Mouse (Mus musculus): ENCODE measurements at regions not wholly inside any gene's neighbourhood (a gene's known extent, or its start where the extent isn't known, plus 50 kb on each side); places are given as distances from the start of the nearest gene placed in this dataset.

GRCm38 (mm10) chrX:42332906-42333305 is 156.6 kb upstream of the Tex13c2 start:
- no peak overlapping the region for H3K4me2 ChIP-seq
- H3K36me3 ChIP-seq: no peaks in the 10 kb centered on the region
- 61% methylated on average over 7 of the region's 7 CpGs for WGBS (ENCODE audit: insufficient replicate concordance)
- no peaks in the 10 kb centered on the region for H3K9me3 ChIP-seq (replicated peaks)
- no peak for ATAC-seq (ENCODE audit: low read depth)
- no peaks in the 10 kb centered on the region for H3K4me1 ChIP-seq (replicated peaks)
- no peak for DNase-seq
- H3K9ac ChIP-seq: no peak overlapping the region
- no peaks in the 10 kb centered on the region for H3K27me3 ChIP-seq
- no peak overlapping the region for H3K4me3 ChIP-seq (replicated peaks)
- no peak overlapping the region for H3K27ac ChIP-seq

- no peak overlapping the region for H3K27ac ChIP-seq
- H3K9ac ChIP-seq: no peak overlapping the region
- no peak overlapping the region for H3K4me2 ChIP-seq
- no peaks in the 10 kb centered on the region for H3K36me3 ChIP-seq
- 46% methylated on average over 4 of the region's 4 CpGs for WGBS (ENCODE audit: insufficient replicate concordance)
- ATAC-seq (ENCODE audit: low read depth) (no peak), DNase-seq (no peak)
- H3K4me1 ChIP-seq (replicated peaks): no peaks in the 10 kb centered on the region
- no peak overlapping the region for H3K4me3 ChIP-seq (replicated peaks)
- H3K27me3 ChIP-seq: no peaks in the 10 kb centered on the region
- no peaks in the 10 kb centered on the region for H3K9me3 ChIP-seq (replicated peaks)
Observed at GRCm38 (mm10) chrX:42333631-42334030, 155.9 kb upstream of the Tex13c2 start.

- 70% methylated on average over 2 of the region's 2 CpGs for WGBS (ENCODE audit: insufficient replicate concordance)
- Histone ChIP-seq H3K27me3 (no peaks in the 10 kb centered on the region), H3K4me2 (no peak overlapping the region), H3K9ac (no peak overlapping the region), H3K36me3 (no peaks in the 10 kb centered on the region), H3K4me1 (replicated peaks) (no peaks in the 10 kb centered on the region), H3K4me3 (replicated peaks) (no peak overlapping the region), H3K27ac (no peak overlapping the region), H3K9me3 (replicated peaks) (no peaks in the 10 kb centered on the region)
- no peak for DNase-seq
- ATAC-seq (ENCODE audit: low read depth): no peak
Observed at GRCm38 (mm10) chrX:42334794-42335193, 154.7 kb upstream of the Tex13c2 start.

- Histone ChIP-seq H3K4me2 (no peak overlapping the region), H3K27me3 (no peaks in the 10 kb centered on the region)
- 68% methylated on average over 3 of the region's 3 CpGs for WGBS (ENCODE audit: insufficient replicate concordance)
Observed at GRCm38 (mm10) chrX:42336772-42337171, 152.7 kb upstream of the Tex13c2 start.

GRCm38 (mm10) chrX:42342362-42342761 is 147.1 kb upstream of the Tex13c2 start:
- Histone ChIP-seq H3K9me3 (replicated peaks) (no peaks in the 10 kb centered on the region), H3K36me3 (no peaks in the 10 kb centered on the region), H3K9ac (no peak overlapping the region), H3K27ac (no peak overlapping the region), H3K27me3 (no peaks in the 10 kb centered on the region), H3K4me1 (replicated peaks) (no peaks in the 10 kb centered on the region), H3K4me3 (replicated peaks) (no peak overlapping the region), H3K4me2 (no peak overlapping the region)
- DNase-seq (no peak), ATAC-seq (ENCODE audit: low read depth) (no peak)
- 54% methylated on average over 7 of the region's 7 CpGs for WGBS (ENCODE audit: insufficient replicate concordance)

More at GRCm38 (mm10) chrX:42336772-42337171, 152.7 kb upstream of the Tex13c2 start:
- Histone ChIP-seq H3K9ac (no peak overlapping the region), H3K36me3 (no peaks in the 10 kb centered on the region), H3K9me3 (replicated peaks) (no peaks in the 10 kb centered on the region), H3K27ac (no peak overlapping the region), H3K4me3 (replicated peaks) (no peak overlapping the region), H3K4me1 (replicated peaks) (no peaks in the 10 kb centered on the region)
- ATAC-seq (ENCODE audit: low read depth) (no peak), DNase-seq (no peak)

- Histone ChIP-seq H3K27me3 (no peaks in the 10 kb centered on the region), H3K9me3 (replicated peaks) (no peaks in the 10 kb centered on the region), H3K4me2 (peak overlapping the region; percentile 26), H3K27ac (no peak overlapping the region), H3K4me1 (replicated peaks) (no peaks in the 10 kb centered on the region), H3K4me3 (replicated peaks) (no peak overlapping the region), H3K9ac (no peak overlapping the region), H3K36me3 (no peaks in the 10 kb centered on the region)
- no peak for DNase-seq
- no peak for ATAC-seq (ENCODE audit: low read depth)
- WGBS (ENCODE audit: insufficient replicate concordance): 15% methylated on average over 16 of the region's 16 CpGs
Observed at GRCm38 (mm10) chrX:42342951-42343879, 146.3 kb upstream of the Tex13c2 start.

- ATAC-seq (ENCODE audit: low read depth): no peak
- no peaks in the 10 kb centered on the region for H3K9me3 ChIP-seq (replicated peaks)
- H3K9ac ChIP-seq: no peak overlapping the region
- no peak for DNase-seq
- H3K4me3 ChIP-seq (replicated peaks): no peak overlapping the region
- no peaks in the 10 kb centered on the region for H3K27me3 ChIP-seq
- no peak overlapping the region for H3K27ac ChIP-seq
- no peak overlapping the region for H3K4me2 ChIP-seq
- no peaks in the 10 kb centered on the region for H3K4me1 ChIP-seq (replicated peaks)
- WGBS (ENCODE audit: insufficient replicate concordance): 59% methylated on average over 5 of the region's 5 CpGs
- no peaks in the 10 kb centered on the region for H3K36me3 ChIP-seq
Observed at GRCm38 (mm10) chrX:42352610-42353254, 136.8 kb upstream of the Tex13c2 start.

GRCm38 (mm10) chrX:42359381-42360172 is 129.9 kb upstream of the Tex13c2 start:
- H3K4me2 ChIP-seq: peak overlapping the region; percentile 48; the same call in 1 of the 2 replicates
- H3K27ac ChIP-seq: no peak overlapping the region
- H3K9me3 ChIP-seq (replicated peaks): no peaks in the 10 kb centered on the region
- no peaks in the 10 kb centered on the region for H3K4me1 ChIP-seq (replicated peaks)
- H3K27me3 ChIP-seq: no peaks in the 10 kb centered on the region
- no peak overlapping the region for H3K4me3 ChIP-seq (replicated peaks)
- DNase-seq: no peak
- ATAC-seq (ENCODE audit: low read depth): no peak
- WGBS (ENCODE audit: insufficient replicate concordance): 46% methylated on average over 8 of the region's 12 CpGs
- no peak overlapping the region for H3K9ac ChIP-seq
- H3K36me3 ChIP-seq: no peaks in the 10 kb centered on the region

- no peaks in the 10 kb centered on the region for H3K4me1 ChIP-seq (replicated peaks)
- no peak for DNase-seq
- no peaks in the 10 kb centered on the region for H3K36me3 ChIP-seq
- ATAC-seq (ENCODE audit: low read depth): no peak
- 16% methylated on average over 14 of the region's 15 CpGs for WGBS (ENCODE audit: insufficient replicate concordance)
- no peaks in the 10 kb centered on the region for H3K27me3 ChIP-seq
- H3K9ac ChIP-seq: no peak overlapping the region
- no peaks in the 10 kb centered on the region for H3K9me3 ChIP-seq (replicated peaks)
- H3K4me2 ChIP-seq: peak overlapping the region; percentile 48
- H3K4me3 ChIP-seq (replicated peaks): 0 out of 2 replicates have a peak overlapping the region, but pooled peaks have one; percentile 16
- H3K27ac ChIP-seq: no peak overlapping the region
Observed at GRCm38 (mm10) chrX:42360173-42360931, 129.1 kb upstream of the Tex13c2 start.

GRCm38 (mm10) chrX:42360973-42361372 is 128.5 kb upstream of the Tex13c2 start:
- DNase-seq (no peak), ATAC-seq (ENCODE audit: low read depth) (no peak)
- H3K27ac ChIP-seq: no peak overlapping the region
- 45% methylated on average over 6 of the region's 6 CpGs for WGBS (ENCODE audit: insufficient replicate concordance)
- H3K9ac ChIP-seq: no peak overlapping the region
- no peaks in the 10 kb centered on the region for H3K27me3 ChIP-seq
- no peak overlapping the region for H3K4me3 ChIP-seq (replicated peaks)
- H3K9me3 ChIP-seq (replicated peaks): no peaks in the 10 kb centered on the region
- H3K36me3 ChIP-seq: no peaks in the 10 kb centered on the region
- peak overlapping the region; percentile 48; the same call in 1 of the 2 replicates for H3K4me2 ChIP-seq
- no peaks in the 10 kb centered on the region for H3K4me1 ChIP-seq (replicated peaks)

Measured in liver, embryonic 13.5 days (tissue).